Mouse (Mus musculus) gastrocnemius, adult 2 months (tissue): ENCODE data around the gene Rbx1. TPM values are rescaled to one million over a fixed set of nuclear protein-coding genes. Genes with fewer than 3 reads are reported as not detected.
A peak's percentile ranks its signal among the peaks of the same experiment; 100 is the strongest.

ENCODE experiments used
- DNase-seq: peaks from one replicate; pipeline ENCODE4 v3.0.0; 2022
- H3K27ac ChIP-seq: fragments of 200-600 bp; 2 replicates; pipeline ENCODE4 v1.8.1; 2022; ENCODE audit warnings: mild to moderate bottlenecking
- H3K4me3 ChIP-seq: fragments of 200-600 bp; 2 replicates; pipeline ENCODE4 v1.8.1; 2022; ENCODE audit warnings: mild to moderate bottlenecking, moderate library complexity
- CTCF ChIP-seq: fragments of 200-600 bp; IDR thresholded peaks from 2 replicates; pipeline ENCODE4 v1.8.1; 2022; ENCODE audit warnings: antibody characterized with exemption, mild to moderate bottlenecking, moderate library complexity
- intact Hi-C: fragments of 180-260 bp; cut with DNase I; formaldehyde crosslinking; loops from one replicate; pipeline ENCODE4 v1.15.1; 2025
- total RNA-seq, 2 experiments: library from RNA; stranded (reverse); gene quantifications; 2 replicates each; pipeline ENCODE4 v1.2.3; 2021

The Rbx1 gene
- total RNA-seq, 2 experiments from 2014 or later, result 89.4 to 110 TPM

GRCm38 (mm10) chr15:81507201-81507600 lies 41.1 kb downstream of the Rbx1 start:
- no peak overlapping the region for H3K27ac ChIP-seq
- TF ChIP-seq CTCF, result peak; percentile 46
- DNase-seq, result no peak
- no peak overlapping the region for H3K4me3 ChIP-seq
- intact Hi-C loops, result no loop called here

- H3K4me3 ChIP-seq, result no peak overlapping the region
- H3K27ac ChIP-seq, result no peak overlapping the region
- no peak for DNase-seq
- no peak for TF ChIP-seq CTCF
- intact Hi-C loops, result no loop called here
Observed at GRCm38 (mm10) chr15:81510621-81511020, 44.5 kb downstream of the Rbx1 start.

- DNase-seq, result no peak
- intact Hi-C loops, result no loop called here
- Histone ChIP-seq H3K4me3 (peak overlapping the region; percentile 64), H3K27ac (peak overlapping the region; percentile 74)
- no peak for TF ChIP-seq CTCF
Observed at GRCm38 (mm10) chr15:81511601-81512261, 45.6 kb downstream of the Rbx1 start.

GRCm38 (mm10) chr15:81514111-81514971 lies 48.2 kb downstream of the Rbx1 start:
- DNase-seq, result peak; percentile 87
- H3K4me3 ChIP-seq, result peak overlapping the region; percentile 59
- intact Hi-C loops, result loop anchor here (1.0 kb wide), 1 partner anchor 48 kb away; the partner anchor contains the start of gene Rbx1
- peak overlapping the region; percentile 76 for H3K27ac ChIP-seq
- TF ChIP-seq CTCF, result peak; percentile 74

- TF ChIP-seq CTCF, result no peak
- Histone ChIP-seq H3K4me3 (no peak overlapping the region), H3K27ac (no peak overlapping the region)
- DNase-seq, result no peak
- intact Hi-C loops, result no loop called here
Observed at GRCm38 (mm10) chr15:81515221-81515620, 49.1 kb downstream of the Rbx1 start.

GRCm38 (mm10) chr15:81518031-81518430 lies 51.9 kb downstream of the Rbx1 start:
- Histone ChIP-seq H3K4me3 (no peak overlapping the region), H3K27ac (no peak overlapping the region)
- intact Hi-C loops, result no loop called here
- no peak for TF ChIP-seq CTCF
- no peak for DNase-seq

- no peak for TF ChIP-seq CTCF
- DNase-seq, result no peak
- intact Hi-C loops, result no loop called here
- no peak overlapping the region for H3K27ac ChIP-seq
- no peak overlapping the region for H3K4me3 ChIP-seq
Observed at GRCm38 (mm10) chr15:81518761-81519160, 52.7 kb downstream of the Rbx1 start.

- peak; percentile 61 for DNase-seq
- intact Hi-C loops, result loop anchor here (5.0 kb wide), 1 partner anchor 60 kb away; no protein-coding TSS in a partner anchor
- peak overlapping the region; percentile 91 for H3K27ac ChIP-seq
- peak overlapping the region; percentile 91 for H3K4me3 ChIP-seq
- TF ChIP-seq CTCF, result no peak
Observed at GRCm38 (mm10) chr15:81522036-81522751, 56.1 kb downstream of the Rbx1 start.

- intact Hi-C loops, result loop anchor here (5.0 kb wide), 1 partner anchor 60 kb away; no protein-coding TSS in a partner anchor
- H3K4me3 ChIP-seq, result peak overlapping the region; percentile 91
- no peak for TF ChIP-seq CTCF
- peak overlapping the region; percentile 91 for H3K27ac ChIP-seq
- no peak for DNase-seq
Observed at GRCm38 (mm10) chr15:81522761-81523168, 56.7 kb downstream of the Rbx1 start.

GRCm38 (mm10) chr15:81523169-81523871 lies 57.2 kb downstream of the Rbx1 start:
- TF ChIP-seq CTCF, result peak; percentile 20; the same call in 1 of the 2 replicates
- peak overlapping the region; percentile 91 for H3K4me3 ChIP-seq
- DNase-seq, result peak; percentile 94
- peak overlapping the region; percentile 91 for H3K27ac ChIP-seq
- intact Hi-C loops, result loop anchor here (5.0 kb wide), 1 partner anchor 59 kb away; no protein-coding TSS in a partner anchor

GRCm38 (mm10) chr15:81523901-81524300 lies 57.8 kb downstream of the Rbx1 start:
- H3K4me3 ChIP-seq, result peak overlapping the region; percentile 91
- no peak for DNase-seq
- peak overlapping the region; percentile 91 for H3K27ac ChIP-seq
- intact Hi-C loops, result loop anchor here (5.0 kb wide), 1 partner anchor 58 kb away; no protein-coding TSS in a partner anchor
- TF ChIP-seq CTCF, result no peak

Other genes starting within 250 kb of the Rbx1 start
- 1 to 10 TPM; 3.2 to 5.5 TPM for gene Mchr1, start 230.8 kb upstream of the Rbx1 start, total RNA-seq
- 10 to 100 TPM in 1 of 2 experiments, 1 to 10 TPM in 1; 8.7 to 10.8 TPM for gene Slc25a17, start 105.5 kb upstream of the Rbx1 start, total RNA-seq
- gene St13, start 66.2 kb upstream of the Rbx1 start, total RNA-seq, result 100 to 1,000 TPM in 1 of 2 experiments, 10 to 100 TPM in 1; 86.8 to 114 TPM
- 1 to 10 TPM; 4.8 to 7.4 TPM for gene Xpnpep3, start 66.2 kb upstream of the Rbx1 start, total RNA-seq
- not detected for gene Dnajb7, start 58.0 kb upstream of the Rbx1 start, total RNA-seq
- gene Ep300, start 119.1 kb downstream of the Rbx1 start, total RNA-seq, result 10 to 100 TPM; 37.8 to 39.5 TPM
- gene L3mbtl2, start 197.6 kb downstream of the Rbx1 start, total RNA-seq, result 1 to 10 TPM; 7.3 to 9.0 TPM
- 1 to 10 TPM; 1.3 to 1.4 TPM for gene Chadl, start 231.0 kb downstream of the Rbx1 start, total RNA-seq